Mouse (Mus musculus) cerebellum, postnatal 4 days (tissue): ENCODE measurements around the gene Zbp1.

Experiments used
- DNase-seq, 2 experiments: peaks; one replicate each; pipeline ENCODE4 v3.0.0; 2022; ENCODE audit warnings: low spot score in 2 of 2, mixed read lengths in 1 of 2

Gene Zbp1

GRCm38 (mm10) chr2:173247197-173247596, 28.5 kb upstream of the Zbp1 start:
- DNase-seq, result no peak

- DNase-seq, result no peak
Observed at GRCm38 (mm10) chr2:173246688-173247087, 28.0 kb upstream of the Zbp1 start.

GRCm38 (mm10) chr2:173245258-173245657, 26.5 kb upstream of the Zbp1 start:
- no peak for DNase-seq

- no peak for DNase-seq
Observed at GRCm38 (mm10) chr2:173244108-173244507, 25.4 kb upstream of the Zbp1 start.

- no peak for DNase-seq
Observed at GRCm38 (mm10) chr2:173243616-173244015, 24.9 kb upstream of the Zbp1 start.

GRCm38 (mm10) chr2:173242874-173243273, 24.2 kb upstream of the Zbp1 start:
- no peak for DNase-seq

GRCm38 (mm10) chr2:173240738-173241137, 22.0 kb upstream of the Zbp1 start:
- DNase-seq, result no peak

- no peak for DNase-seq
Observed at GRCm38 (mm10) chr2:173238522-173238921, 19.8 kb upstream of the Zbp1 start.

GRCm38 (mm10) chr2:173235435-173236332, 17.0 kb upstream of the Zbp1 start:
- peak in 1 of 2 experiments; percentile 45 for DNase-seq

- no peak for DNase-seq
Observed at GRCm38 (mm10) chr2:173232766-173233099, 14.0 kb upstream of the Zbp1 start.

- DNase-seq, result no peak
Observed at GRCm38 (mm10) chr2:173232065-173232765, 13.5 kb upstream of the Zbp1 start.

GRCm38 (mm10) chr2:173229578-173230224, 11.0 kb upstream of the Zbp1 start:
- peak; percentile 97 for DNase-seq

GRCm38 (mm10) chr2:173228567-173228966, 9.8 kb upstream of the Zbp1 start:
- no peak for DNase-seq

- no peak for DNase-seq
Observed at GRCm38 (mm10) chr2:173226792-173227191, 8.1 kb upstream of the Zbp1 start.

- DNase-seq, result no peak
Observed at GRCm38 (mm10) chr2:173225906-173226305, 7.2 kb upstream of the Zbp1 start.

- no peak for DNase-seq
Observed at GRCm38 (mm10) chr2:173224832-173225231, 6.1 kb upstream of the Zbp1 start.

- DNase-seq, result no peak
Observed at GRCm38 (mm10) chr2:173224097-173224496, 5.4 kb upstream of the Zbp1 start.

GRCm38 (mm10) chr2:173223496-173223895, 4.8 kb upstream of the Zbp1 start:
- no peak for DNase-seq

GRCm38 (mm10) chr2:173220754-173221153, 2.0 kb upstream of the Zbp1 start:
- DNase-seq, result peak in 1 of 2 experiments; percentile 8

- peak in 1 of 2 experiments; percentile 19 for DNase-seq
Observed at GRCm38 (mm10) chr2:173219256-173219954, 682 bp upstream of the Zbp1 start.

- peak in 1 of 2 experiments; percentile 4 for DNase-seq
Observed at GRCm38 (mm10) chr2:173217763-173218258, 912 bp downstream of the Zbp1 start.

GRCm38 (mm10) chr2:173217246-173217645, 1.5 kb downstream of the Zbp1 start:
- peak in 1 of 2 experiments; percentile 15 for DNase-seq
